Comparison of ENCODE assay signal across 9 mouse cellular contexts in the genomic region with DNA sequence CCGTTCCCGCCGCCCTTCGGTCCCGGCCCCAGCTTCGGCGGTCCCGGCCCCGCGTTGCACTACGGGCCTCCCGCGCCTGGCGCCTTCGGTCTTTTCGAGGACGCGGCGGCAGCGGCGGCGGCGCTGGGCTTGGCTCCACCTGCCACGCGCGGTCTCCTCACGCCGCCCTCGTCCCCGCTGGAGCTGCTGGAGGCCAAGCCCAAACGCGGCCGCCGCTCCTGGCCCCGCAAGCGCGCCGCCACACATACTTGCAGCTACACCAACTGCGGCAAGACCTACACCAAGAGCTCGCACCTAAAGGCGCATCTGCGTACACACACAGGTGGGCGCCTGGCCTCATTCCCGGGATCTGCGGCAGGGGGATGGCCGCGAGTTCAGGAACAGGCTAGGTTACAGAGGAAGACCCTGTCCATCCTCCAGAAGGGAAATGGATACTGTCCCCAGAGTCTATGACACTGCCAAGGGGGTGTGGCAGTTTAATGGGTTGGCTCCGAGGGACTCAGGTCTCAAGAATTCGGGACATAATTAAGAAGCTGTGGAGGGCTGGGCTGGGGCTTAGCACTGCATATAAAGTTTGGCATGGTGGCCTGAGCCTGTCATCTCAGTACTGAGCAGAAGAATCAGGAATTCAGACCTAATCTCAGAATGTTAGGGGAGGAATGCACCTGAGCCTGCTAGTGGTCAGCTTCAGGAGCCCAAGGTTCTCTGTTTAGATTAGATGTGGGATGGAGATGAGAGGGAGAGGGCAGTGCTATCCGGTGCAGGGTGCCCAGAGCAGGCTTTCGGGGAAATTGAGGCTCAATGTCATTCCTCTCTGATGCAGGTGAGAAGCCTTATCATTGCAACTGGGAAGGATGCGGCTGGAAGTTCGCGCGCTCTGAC. TPM values are rescaled to one million over a fixed set of nuclear protein-coding genes. Genes with fewer than 3 reads are reported as not detected.
DNase-seq lines count a peak whose midpoint lies in the region; ATAC-seq and TF ChIP-seq lines count a peak whose summit lies in the region.
"Had no signal": no experiment of that assay in that cellular context is flagged by ENCODE, and none has a peak within 500 bp of the region (broad histone marks: within the 10 kb centered on the region; RNA-seq: fewer than 3 reads in every experiment).

No protein-coding gene starts in this region.

- H3K4me2 ChIP-seq in forebrain, embryonic 13.5 days, result peak overlapping the region; percentile 89
- peak overlapping the region; percentile 81 for H3K4me2 ChIP-seq in hindbrain, postnatal 0 days (ENCODE audit: low read depth, low read length)
- peak overlapping the region; percentile 82 for H3K4me2 ChIP-seq in lung, postnatal 0 days (replicated peaks; ENCODE audit: low read depth, low read length)

- no peaks in the 10 kb centered on the region for H3K9me3 ChIP-seq in ES-E14 (ENCODE audit: control insufficient read depth, insufficient read depth, low read depth, low read length)
- no peaks in the 10 kb centered on the region for H3K9me3 ChIP-seq in forebrain, embryonic 13.5 days (replicated peaks)
- H3K9me3 ChIP-seq in hindbrain, postnatal 0 days (ENCODE audit: low read length), result no peaks in the 10 kb centered on the region
- no peaks in the 10 kb centered on the region for H3K9me3 ChIP-seq in lung, postnatal 0 days (ENCODE audit: low read length)

- H3K27ac ChIP-seq in gastrocnemius, adult 2 months, result peak overlapping the region; percentile 94
- H3K27ac ChIP-seq in ES-E14 (ENCODE audit: insufficient read depth, low read depth, low read length, poor library complexity, severe bottlenecking), result peak overlapping the region; percentile 88
- H3K27ac ChIP-seq in forebrain, embryonic 13.5 days, result no peak overlapping the region
- H3K27ac ChIP-seq in hindbrain, postnatal 0 days, result no peak overlapping the region
- peak overlapping the region; percentile 93 for H3K27ac ChIP-seq in lung, postnatal 0 days (ENCODE audit: low read length)

- H3K36me3 ChIP-seq in ES-E14 (ENCODE audit: control insufficient read depth, insufficient read depth, low read length, poor library complexity, severe bottlenecking), result peaks cover 46% of the 10 kb centered on the region
- no peaks in the 10 kb centered on the region for H3K36me3 ChIP-seq in forebrain, embryonic 13.5 days (ENCODE audit: poor library complexity, severe bottlenecking)
- no peaks in the 10 kb centered on the region for H3K36me3 ChIP-seq in hindbrain, postnatal 0 days (ENCODE audit: insufficient read depth, low read length)
- 0 out of 2 replicates have a peak, but pooled peaks cover 16% of the 10 kb centered on the region for H3K36me3 ChIP-seq in lung, postnatal 0 days (ENCODE audit: insufficient read depth, low read length)
- peaks cover 35% of the 10 kb centered on the region for H3K36me3 ChIP-seq in splenic B cell, adult 2 months (ENCODE audit: control insufficient read depth, insufficient read depth, low read length, poor library complexity, severe bottlenecking)

- 7% methylated on average over 53 of the region's 55 CpGs for WGBS in forebrain, embryonic 13.5 days
- 9% methylated on average over 51 of the region's 55 CpGs for whole genome bisulfite sequencing in hindbrain, postnatal 0 days
- 7% methylated on average over 47 of the region's 55 CpGs for WGBS in lung, postnatal 0 days

- peak; percentile 62 for DNase-seq in gastrocnemius, adult 2 months
- DNase-seq in gastrocnemius, postnatal 25 days, result no peak
- no peak for DNase-seq in ES-E14 (ENCODE audit: low read depth, low spot score)
- DNase-seq in hindbrain, postnatal 0 days (ENCODE audit: low spot score), result peak; percentile 15
- peak; percentile 47 for DNase-seq in lung, postnatal 0 days (ENCODE audit: low spot score)
- DNase-seq in splenic B cell, adult 2 months (ENCODE audit: low read depth, low spot score), result peak; percentile 69
- no peak for DNase-seq in layer of hippocampus, postnatal 14 days (ENCODE audit: low spot score in 2 of 2)

- no peak for ATAC-seq in forebrain, embryonic 13.5 days
- ATAC-seq in hindbrain, postnatal 0 days, result no peak
- ATAC-seq in lung, postnatal 0 days, result no peak

- H3K4me1 ChIP-seq in ES-E14 (ENCODE audit: control insufficient read depth in 2 of 2, insufficient read depth in 2 of 2, low read length in 2 of 2, poor library complexity in 1 of 2), result peaks cover 6 to 21% of the 10 kb centered on the region in 2 experiments
- H3K4me1 ChIP-seq in forebrain, embryonic 13.5 days, result peaks cover 18% of the 10 kb centered on the region
- H3K4me1 ChIP-seq in hindbrain, postnatal 0 days (ENCODE audit: insufficient read depth, low read length), result no peaks in the 10 kb centered on the region
- 0 out of 2 replicates have a peak, but pooled peaks cover 3% of the 10 kb centered on the region for H3K4me1 ChIP-seq in lung, postnatal 0 days (ENCODE audit: insufficient read depth, low read depth, low read length)

- in situ Hi-C loops in ES-E14 (cut with MboI; ENCODE audit: low sequenced_read_pairs in 2 of 2, unreplicated experiment in 2 of 2), result no loop called here

- H3K27me3 ChIP-seq in forebrain, embryonic 13.5 days, result peaks cover 55% of the 10 kb centered on the region
- peaks cover 20% of the 10 kb centered on the region for H3K27me3 ChIP-seq in hindbrain, postnatal 0 days (ENCODE audit: insufficient read depth, low read length)
- H3K27me3 ChIP-seq in lung, postnatal 0 days (replicated peaks; ENCODE audit: insufficient read depth, low read length), result 0 out of 2 replicates have a peak, but pooled peaks cover 7% of the 10 kb centered on the region
- no peaks in the 10 kb centered on the region for H3K27me3 ChIP-seq in splenic B cell, adult 2 months (ENCODE audit: control insufficient read depth, insufficient read depth, low read length, poor library complexity, severe bottlenecking)

- TF ChIP-seq CTCF in gastrocnemius, adult 2 months (IDR thresholded peaks at IDR 0.05), result no peak
- TF ChIP-seq CTCF in hindbrain, postnatal 0 days (IDR thresholded peaks at IDR 0.05; ENCODE audit: low read depth), result no peak
- no peak for TF ChIP-seq CTCF in lung, postnatal 0 days (IDR thresholded peaks at IDR 0.05)

- intact Hi-C loops in gastrocnemius, adult 2 months (cut with DNase I), result loop anchor here (2.0 to 5.0 kb wide), 2 partner anchors 25 to 47 kb away; no protein-coding TSS in a partner anchor

- peak overlapping the region; percentile 77 for H3K4me3 ChIP-seq in gastrocnemius, adult 2 months
- H3K4me3 ChIP-seq in ES-E14 (ENCODE audit: insufficient read depth in 1 of 2, low read depth in 1 of 2, low read length in 2 of 2, poor library complexity in 1 of 2, severe bottlenecking in 1 of 2), result peak overlapping the region; percentile 89 to 96
- H3K4me3 ChIP-seq in forebrain, embryonic 13.5 days, result peak overlapping the region; percentile 54
- H3K4me3 ChIP-seq in hindbrain, postnatal 0 days (ENCODE audit: low read length), result peak overlapping the region; percentile 53
- peak overlapping the region; percentile 79 for H3K4me3 ChIP-seq in lung, postnatal 0 days (ENCODE audit: low read depth, low read length)

- no peak for TF ChIP-seq EP300 in lung, postnatal 0 days (IDR thresholded peaks at IDR 0.05)

- H3K9ac ChIP-seq in ES-E14 (ENCODE audit: insufficient read depth, low read depth, low read length, poor library complexity, severe bottlenecking), result peak overlapping the region; percentile 95
- H3K9ac ChIP-seq in forebrain, embryonic 13.5 days, result peak overlapping the region; percentile 45; the same call in 1 of the 2 replicates
- H3K9ac ChIP-seq in hindbrain, postnatal 0 days (replicated peaks; ENCODE audit: low read length), result peak overlapping the region; percentile 51
- peak overlapping the region; percentile 77 for H3K9ac ChIP-seq in lung, postnatal 0 days (replicated peaks; ENCODE audit: low read depth)

TF ChIP-seq in ES-E14, 5 proteins besides CTCF, POLR2A, EP300 and RAD21:
- TF ChIP-seq MAFK (IDR thresholded peaks at IDR 0.05; ENCODE audit: insufficient read depth, low read depth, low read length) (no peak), ZNF384 (IDR thresholded peaks at IDR 0.05; ENCODE audit: low read depth, low read length) (no peak), HCFC1 (IDR thresholded peaks at IDR 0.05; ENCODE audit: borderline replicate concordance, insufficient read depth, low read length) (no peak), CHD2 (IDR thresholded peaks at IDR 0.05; ENCODE audit: low read depth, low read length) (no peak)

RNA-seq across cellular contexts. Expression of gene Klf2, which starts 1.3 kb away (rescaled TPM):
- total RNA-seq in gastrocnemius, adult 2 months (2021), result 10 to 100 TPM in 1 of 2 experiments, 1 to 10 TPM in 1; 9.1 to 38.9 TPM
- 10 to 100 TPM; 16.1 to 17.4 TPM for total RNA-seq in gastrocnemius, postnatal 25 days (2021)
- total RNA-seq in ES-E14 (2012; rRNA removed), result 55.0 and 58.5 TPM in 2 replicates
- polyA plus RNA-seq in forebrain, embryonic 13.5 days (2015; fragmentation: Nextera tagmentation; extraction: Ambion mirVana), result 2.8 and 3.6 TPM in 2 replicates
- total RNA-seq in hindbrain, postnatal 0 days (2014; rRNA removed), result 4.3 and 8.2 TPM in 2 replicates
- 8.8 and 9.9 TPM in 2 replicates for polyA plus RNA-seq in hindbrain, postnatal 0 days (2015; fragmentation: Nextera tagmentation; extraction: Ambion mirVana)
- 65.3 and 74.1 TPM in 2 replicates for polyA plus RNA-seq in lung, postnatal 0 days (2015; fragmentation: Nextera tagmentation; extraction: Ambion mirVana)
- total RNA-seq in layer of hippocampus, postnatal 14 days (2021), result 10 to 100 TPM; 20.2 to 22.0 TPM
- total RNA-seq: MEL had no signal

RNA-seq across cellular contexts. Expression of gene Gm10282, which starts 15.1 kb away (rescaled TPM):
- total RNA-seq in gastrocnemius, adult 2 months (2021), result 1 to 10 TPM; 2.8 to 4.8 TPM
- 1 to 10 TPM; 2.0 to 3.7 TPM for total RNA-seq in gastrocnemius, postnatal 25 days (2021)
- 13.0 and 21.2 TPM in 2 replicates for total RNA-seq in ES-E14 (2012; rRNA removed)
- polyA plus RNA-seq in forebrain, embryonic 13.5 days (2015; fragmentation: Nextera tagmentation; extraction: Ambion mirVana), result 39.4 and 41.0 TPM in 2 replicates
- total RNA-seq in hindbrain, postnatal 0 days (2014; rRNA removed), result 0.36 and 1.5 TPM in 2 replicates
- 11.7 and 12.3 TPM in 2 replicates for polyA plus RNA-seq in hindbrain, postnatal 0 days (2015; fragmentation: Nextera tagmentation; extraction: Ambion mirVana)
- polyA plus RNA-seq in lung, postnatal 0 days (2015; fragmentation: Nextera tagmentation; extraction: Ambion mirVana), result 5.7 and 6.1 TPM in 2 replicates
- total RNA-seq in layer of hippocampus, postnatal 14 days (2021), result 10 to 100 TPM in 1 of 2 experiments, 1 to 10 TPM in 1; 9.7 to 10.6 TPM

Comparison
In these comparisons a context has a peak if more than half of its experiments do, and no peak if none do; other contexts are left out.
1. DNase-seq: peak in gastrocnemius, adult 2 months (single experiment), hindbrain, postnatal 0 days (single experiment), lung, postnatal 0 days (single experiment) and splenic B cell, adult 2 months (single experiment); none in gastrocnemius, postnatal 25 days (single experiment), ES-E14 (single experiment) and layer of hippocampus, postnatal 14 days (0 of 2).
2. H3K27ac ChIP-seq: peak in gastrocnemius, adult 2 months (single experiment), ES-E14 (single experiment) and lung, postnatal 0 days (single experiment); none in forebrain, embryonic 13.5 days (single experiment) and hindbrain, postnatal 0 days (single experiment).
3. H3K9ac ChIP-seq: peak in every context shown above with its lines; median percentile 95 in ES-E14; 77 in lung, postnatal 0 days; 51 in hindbrain, postnatal 0 days; 45 in forebrain, embryonic 13.5 days.
4. Peak in every context shown above with its lines, with median percentiles within 50 percentile points of each other: H3K4me3 ChIP-seq and H3K4me2 ChIP-seq.